Mouse (Mus musculus): ENCODE data around the gene Wdr34. TPM values are rescaled to one million over a fixed set of nuclear protein-coding genes. Genes with fewer than 3 reads are reported as not detected.

Wdr34 gene
- polyA plus RNA-seq, 1 experiment from 2014 or later, result 15.2 TPM

DNA sequence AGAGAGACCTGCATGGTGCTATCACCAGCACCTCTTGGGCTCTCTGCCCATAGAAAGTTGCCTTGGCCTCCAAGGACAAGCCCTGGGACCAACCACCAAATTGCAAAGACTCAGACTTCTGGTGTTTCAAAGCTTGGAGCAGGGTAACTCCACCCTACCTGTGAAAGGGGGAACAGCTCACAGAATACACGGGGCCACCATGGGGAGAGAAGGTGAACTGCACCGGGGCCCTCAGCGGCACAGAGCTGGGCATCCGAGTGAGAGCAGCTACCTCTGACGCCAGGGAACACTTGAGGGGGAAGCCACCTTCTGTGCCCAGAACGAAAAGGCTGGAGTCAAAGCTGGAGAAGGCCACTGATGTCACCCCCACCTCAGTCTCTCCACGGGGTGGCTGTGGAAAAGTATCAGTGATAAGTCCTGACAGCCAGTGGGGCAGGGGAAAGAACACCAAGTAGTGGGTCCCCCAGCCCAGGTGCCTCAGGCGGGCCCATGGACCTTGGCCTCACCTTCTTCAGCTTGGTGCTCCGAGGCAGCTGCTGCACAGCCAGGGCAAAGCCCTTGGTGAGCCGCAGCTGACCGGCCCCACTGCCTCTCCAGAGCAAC, 16.3 kb downstream of the Wdr34 start:
- Histone ChIP-seq H3K27ac (ENCODE audit: low read length) (no peak overlapping the region), H3K36me3 (ENCODE audit: insufficient read depth, low read length) (peaks cover 44% of the 10 kb centered on the region), H3K4me1 (ENCODE audit: insufficient read depth, low read depth, low read length) (no peaks in the 10 kb centered on the region), H3K9me3 (ENCODE audit: low read length) (no peaks in the 10 kb centered on the region), H3K4me2 (replicated peaks; ENCODE audit: low read depth, low read length) (no peak overlapping the region), H3K4me3 (ENCODE audit: low read depth, low read length) (no peak overlapping the region), H3K9ac (replicated peaks; ENCODE audit: low read depth) (no peak overlapping the region), H3K27me3 (replicated peaks; ENCODE audit: insufficient read depth, low read length) (no peaks in the 10 kb centered on the region)
- 42% methylated on average over 9 of the region's 11 CpGs for WGBS
- peak; percentile 55 for TF ChIP-seq CTCF (IDR thresholded peaks at IDR 0.05)
- TF ChIP-seq EP300 (IDR thresholded peaks at IDR 0.05), result no peak
- DNase-seq (ENCODE audit: low spot score), result peak; percentile 25
- peak; percentile 35; the same call in 1 of the 2 replicates for ATAC-seq

DNA sequence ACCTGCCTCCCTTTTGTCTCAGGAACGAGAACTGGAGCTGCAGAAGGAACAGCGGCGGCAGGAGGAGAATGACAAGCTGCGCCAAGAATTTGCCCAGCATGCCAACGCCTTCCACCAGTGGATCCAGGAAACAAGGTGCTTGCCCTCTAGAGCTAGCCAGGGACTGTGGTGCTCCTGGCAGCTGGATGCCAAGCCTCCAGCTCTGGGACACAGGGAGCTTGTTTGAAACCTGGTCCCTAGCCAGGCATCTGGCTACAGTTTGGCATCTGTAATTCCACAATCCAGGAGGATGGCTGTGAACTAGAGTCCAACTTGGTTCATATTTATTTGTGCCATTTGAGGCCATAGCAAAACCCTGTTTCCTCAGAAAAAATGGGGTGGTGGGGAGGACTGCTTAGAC, 21.7 kb downstream of the Wdr34 start:
- Histone ChIP-seq H3K4me1 (ENCODE audit: insufficient read depth, low read depth, low read length) (no peaks in the 10 kb centered on the region), H3K27ac (ENCODE audit: low read length) (no peak overlapping the region), H3K4me3 (ENCODE audit: low read depth, low read length) (no peak overlapping the region), H3K9ac (replicated peaks; ENCODE audit: low read depth) (no peak overlapping the region), H3K36me3 (ENCODE audit: insufficient read depth, low read length) (peaks cover 91% of the 10 kb centered on the region), H3K4me2 (replicated peaks; ENCODE audit: low read depth, low read length) (no peak overlapping the region), H3K27me3 (replicated peaks; ENCODE audit: insufficient read depth, low read length) (no peaks in the 10 kb centered on the region), H3K9me3 (ENCODE audit: low read length) (no peaks in the 10 kb centered on the region)
- DNase-seq (ENCODE audit: low spot score), result no peak
- ATAC-seq, result no peak
- 91% methylated on average over 5 of the region's 5 CpGs for WGBS
- no peak for TF ChIP-seq EP300 (IDR thresholded peaks at IDR 0.05)
- no peak for TF ChIP-seq CTCF (IDR thresholded peaks at IDR 0.05)

DNA sequence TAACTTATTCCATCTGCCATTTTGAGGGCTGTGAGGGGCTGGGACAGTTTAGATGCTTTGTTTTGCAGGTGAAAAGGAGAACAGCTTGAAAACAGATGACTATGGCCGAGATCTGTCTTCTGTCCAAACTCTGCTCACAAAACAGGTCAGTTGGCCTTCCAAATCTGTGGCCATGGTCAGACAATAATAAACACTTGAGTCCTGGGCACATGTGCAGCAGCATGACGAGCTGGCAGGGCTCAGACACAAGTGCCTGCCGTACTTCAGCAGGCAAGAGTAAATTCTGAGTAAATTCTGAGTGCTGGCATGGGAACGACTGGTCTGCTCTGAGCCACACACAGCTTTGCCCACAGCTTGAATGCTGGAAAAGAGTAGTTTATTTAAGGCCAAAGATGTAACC, 23.2 kb downstream of the Wdr34 start:
- Histone ChIP-seq H3K27me3 (replicated peaks; ENCODE audit: insufficient read depth, low read length) (no peaks in the 10 kb centered on the region), H3K4me2 (replicated peaks; ENCODE audit: low read depth, low read length) (no peak overlapping the region), H3K27ac (ENCODE audit: low read length) (no peak overlapping the region), H3K36me3 (ENCODE audit: insufficient read depth, low read length) (peaks cover 91% of the 10 kb centered on the region), H3K9me3 (ENCODE audit: low read length) (no peaks in the 10 kb centered on the region), H3K4me1 (ENCODE audit: insufficient read depth, low read depth, low read length) (no peaks in the 10 kb centered on the region), H3K9ac (replicated peaks; ENCODE audit: low read depth) (no peak overlapping the region), H3K4me3 (ENCODE audit: low read depth, low read length) (no peak overlapping the region)
- DNase-seq (ENCODE audit: low spot score) (no peak), ATAC-seq (no peak)
- TF ChIP-seq CTCF (IDR thresholded peaks at IDR 0.05) (no peak), EP300 (IDR thresholded peaks at IDR 0.05) (no peak)
- 66% methylated on average over 4 of the region's 4 CpGs for WGBS

DNA sequence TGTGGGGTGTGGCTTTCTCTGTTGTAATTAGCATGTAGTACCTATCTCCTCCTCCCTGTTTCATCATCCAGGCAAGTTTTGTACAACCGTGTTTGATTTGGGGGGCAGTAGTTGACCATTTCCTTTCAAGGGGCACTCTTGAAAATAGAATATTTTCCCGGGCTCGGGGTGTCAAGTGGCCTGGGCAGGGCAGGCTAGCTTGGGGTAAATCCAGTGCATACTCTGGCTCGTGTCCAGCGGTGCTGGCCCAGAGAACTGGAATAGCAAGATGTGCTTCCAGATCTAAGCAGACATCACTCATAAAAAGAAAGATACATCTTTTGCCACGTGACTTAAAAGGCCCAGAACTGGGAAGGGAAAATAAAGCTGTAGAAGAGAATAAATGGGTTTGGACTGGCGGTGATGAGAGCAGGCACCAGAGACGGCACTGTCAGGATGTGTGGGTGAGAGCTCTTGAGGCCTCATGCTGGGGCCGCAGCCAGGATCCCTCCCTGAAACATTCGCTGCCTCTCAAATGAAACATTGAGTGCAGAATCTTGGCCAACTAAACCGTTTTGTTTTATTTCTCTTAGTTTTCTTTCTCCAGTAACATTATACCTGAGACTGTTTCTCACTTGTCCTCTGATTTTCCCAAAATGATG, 34.2 kb downstream of the Wdr34 start:
- WGBS, result 43% methylated on average over 11 of the region's 11 CpGs
- Histone ChIP-seq H3K4me3 (ENCODE audit: low read depth, low read length) (no peak overlapping the region), H3K9ac (replicated peaks; ENCODE audit: low read depth) (no peak overlapping the region), H3K4me1 (ENCODE audit: insufficient read depth, low read depth, low read length) (no peaks in the 10 kb centered on the region), H3K9me3 (ENCODE audit: low read length) (no peaks in the 10 kb centered on the region), H3K4me2 (replicated peaks; ENCODE audit: low read depth, low read length) (no peak overlapping the region), H3K27me3 (replicated peaks; ENCODE audit: insufficient read depth, low read length) (no peaks in the 10 kb centered on the region), H3K27ac (ENCODE audit: low read length) (no peak overlapping the region), H3K36me3 (ENCODE audit: insufficient read depth, low read length) (peaks cover 81% of the 10 kb centered on the region)
- peak; percentile 72 for ATAC-seq
- TF ChIP-seq CTCF (IDR thresholded peaks at IDR 0.05) (no peak), EP300 (IDR thresholded peaks at IDR 0.05) (no peak)
- peak; percentile 69 for DNase-seq (ENCODE audit: low spot score)

DNA sequence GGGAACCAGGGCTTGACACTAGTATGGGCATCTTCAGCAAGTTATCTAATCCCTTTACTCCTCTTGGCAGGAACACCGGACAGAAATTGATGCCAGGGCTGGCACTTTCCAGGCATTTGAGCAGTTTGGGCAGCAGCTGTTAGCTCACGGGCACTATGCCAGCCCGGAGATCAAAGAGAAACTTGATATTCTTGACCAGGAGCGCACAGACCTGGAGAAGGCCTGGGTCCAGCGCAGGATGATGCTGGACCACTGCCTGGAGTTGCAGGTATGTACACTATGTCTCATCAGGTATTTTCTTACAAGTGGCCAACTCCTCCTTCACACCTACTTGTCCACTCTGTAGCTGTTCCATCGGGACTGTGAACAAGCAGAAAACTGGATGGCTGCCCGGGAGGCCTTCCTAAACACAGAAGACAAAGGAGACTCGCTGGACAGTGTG, 37.8 kb downstream of the Wdr34 start:
- ATAC-seq, result peak; percentile 75
- Histone ChIP-seq H3K36me3 (ENCODE audit: insufficient read depth, low read length) (peaks cover 78% of the 10 kb centered on the region), H3K4me1 (ENCODE audit: insufficient read depth, low read depth, low read length) (no peaks in the 10 kb centered on the region), H3K27ac (ENCODE audit: low read length) (no peak overlapping the region), H3K9ac (replicated peaks; ENCODE audit: low read depth) (no peak overlapping the region), H3K4me2 (replicated peaks; ENCODE audit: low read depth, low read length) (no peak overlapping the region), H3K27me3 (replicated peaks; ENCODE audit: insufficient read depth, low read length) (no peaks in the 10 kb centered on the region), H3K9me3 (ENCODE audit: low read length) (no peaks in the 10 kb centered on the region), H3K4me3 (ENCODE audit: low read depth, low read length) (no peak overlapping the region)
- WGBS, result 59% methylated on average over 8 of the region's 8 CpGs
- DNase-seq (ENCODE audit: low spot score), result peak; percentile 58
- TF ChIP-seq CTCF (IDR thresholded peaks at IDR 0.05) (no peak), EP300 (IDR thresholded peaks at IDR 0.05) (no peak)

DNA sequence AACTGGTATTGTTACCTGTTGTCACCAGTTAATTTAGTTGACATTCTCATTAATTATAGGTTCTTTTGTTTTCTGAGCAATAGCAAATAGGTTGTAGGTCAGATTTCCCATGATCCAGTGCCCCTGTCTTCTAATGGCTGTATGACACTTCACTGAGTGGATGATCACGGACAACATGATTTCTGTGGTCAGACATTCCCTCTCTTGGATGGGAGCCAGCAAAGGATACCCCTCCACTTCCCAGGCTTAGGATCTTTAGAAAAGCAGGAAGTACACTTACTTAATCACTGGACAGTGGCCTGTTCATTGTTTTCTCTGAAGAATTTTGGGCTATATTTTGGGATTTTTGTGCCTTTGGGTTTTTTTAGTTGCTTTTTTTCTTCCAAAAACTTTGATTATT, 39.6 kb downstream of the Wdr34 start:
- Histone ChIP-seq H3K9me3 (ENCODE audit: low read length) (no peaks in the 10 kb centered on the region), H3K9ac (replicated peaks; ENCODE audit: low read depth) (no peak overlapping the region), H3K36me3 (ENCODE audit: insufficient read depth, low read length) (peaks cover 75% of the 10 kb centered on the region), H3K27me3 (replicated peaks; ENCODE audit: insufficient read depth, low read length) (no peaks in the 10 kb centered on the region), H3K4me3 (ENCODE audit: low read depth, low read length) (no peak overlapping the region), H3K27ac (ENCODE audit: low read length) (no peak overlapping the region), H3K4me2 (replicated peaks; ENCODE audit: low read depth, low read length) (no peak overlapping the region), H3K4me1 (ENCODE audit: insufficient read depth, low read depth, low read length) (no peaks in the 10 kb centered on the region)
- DNase-seq (ENCODE audit: low spot score), result no peak
- 27% methylated on average over 1 of the region's 1 CpGs for WGBS
- no peak for TF ChIP-seq EP300 (IDR thresholded peaks at IDR 0.05)
- no peak for TF ChIP-seq CTCF (IDR thresholded peaks at IDR 0.05)
- ATAC-seq, result no peak
